Mouse (Mus musculus): Measurements from ENCODE around the gene Creg1. TPM values are rescaled to one million over a fixed set of nuclear protein-coding genes. Genes with fewer than 3 reads are reported as not detected.
A peak's percentile ranks its signal among the peaks of the same experiment; 100 is the strongest.

Gene Creg1
- polyA plus RNA-seq, 1 experiment: 12.8 TPM

DNA sequence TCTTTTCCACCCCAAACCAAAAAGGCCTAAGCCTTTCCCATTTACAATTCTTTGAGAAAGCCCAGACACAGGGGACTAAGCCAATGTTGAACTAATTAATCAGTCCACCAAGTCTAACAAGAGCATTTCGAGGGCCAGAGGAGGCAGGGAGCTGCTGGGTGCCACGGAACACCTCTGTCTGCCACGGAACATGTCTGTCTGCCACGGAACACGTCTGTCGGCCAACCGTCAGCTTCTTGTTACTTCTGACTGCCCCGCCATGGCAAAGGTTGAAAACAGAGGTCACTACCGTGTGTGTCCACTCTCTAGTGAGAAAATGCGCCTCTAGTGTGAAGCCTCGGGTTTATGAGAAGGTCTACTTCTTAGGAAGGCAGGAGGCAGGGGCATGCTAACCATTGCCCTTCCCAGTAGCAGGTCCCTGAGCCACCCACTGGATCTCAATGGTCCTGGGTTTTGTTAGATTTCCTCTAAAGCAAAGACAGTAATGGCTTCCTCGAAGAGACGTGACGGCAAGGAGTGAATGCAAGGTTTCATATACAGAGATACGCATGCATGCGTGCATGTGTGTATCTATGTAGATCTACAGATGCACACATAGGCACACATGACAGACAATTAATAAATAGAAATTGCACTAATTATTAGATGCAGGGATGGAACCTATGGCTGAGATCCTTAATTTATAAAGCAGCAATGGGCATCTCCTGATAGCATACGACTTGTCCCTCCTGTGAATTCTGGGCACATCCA, 27.1 kb downstream of the Creg1 start:
- DNase-seq (ENCODE audit: low read depth): no peak
- TF ChIP-seq POLR2A (IDR thresholded peaks at IDR 0.05; ENCODE audit: borderline replicate concordance, extremely low read depth, insufficient read depth, insufficient read length, poor library complexity, severe bottlenecking) (no peak), CTCF (IDR thresholded peaks at IDR 0.05; ENCODE audit: borderline replicate concordance, extremely low read depth, insufficient read depth, insufficient read length) (no peak)

DNA sequence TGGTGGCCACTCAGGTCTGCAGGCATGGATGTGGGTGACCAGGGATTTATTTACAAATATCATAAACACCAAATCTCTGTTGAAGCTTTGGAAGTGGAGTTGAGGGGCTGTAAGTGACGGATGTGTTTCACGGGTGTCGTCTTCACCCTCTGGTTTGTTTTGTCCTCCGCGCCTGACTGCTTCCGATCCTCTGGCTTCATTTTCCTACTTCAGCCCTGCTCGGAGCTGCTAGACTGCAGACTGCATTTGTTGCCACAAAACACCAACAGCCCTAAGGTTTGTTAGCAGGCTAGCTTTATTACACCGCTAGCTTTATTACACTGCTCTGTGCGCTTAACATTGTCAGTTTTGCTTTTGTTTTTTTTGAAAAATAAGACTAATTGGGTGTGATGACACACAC, 27.9 kb downstream of the Creg1 start:
- DNase-seq (ENCODE audit: low read depth): no peak
- TF ChIP-seq CTCF (IDR thresholded peaks at IDR 0.05; ENCODE audit: borderline replicate concordance, extremely low read depth, insufficient read depth, insufficient read length) (no peak), POLR2A (IDR thresholded peaks at IDR 0.05; ENCODE audit: borderline replicate concordance, extremely low read depth, insufficient read depth, insufficient read length, poor library complexity, severe bottlenecking) (no peak)

DNA sequence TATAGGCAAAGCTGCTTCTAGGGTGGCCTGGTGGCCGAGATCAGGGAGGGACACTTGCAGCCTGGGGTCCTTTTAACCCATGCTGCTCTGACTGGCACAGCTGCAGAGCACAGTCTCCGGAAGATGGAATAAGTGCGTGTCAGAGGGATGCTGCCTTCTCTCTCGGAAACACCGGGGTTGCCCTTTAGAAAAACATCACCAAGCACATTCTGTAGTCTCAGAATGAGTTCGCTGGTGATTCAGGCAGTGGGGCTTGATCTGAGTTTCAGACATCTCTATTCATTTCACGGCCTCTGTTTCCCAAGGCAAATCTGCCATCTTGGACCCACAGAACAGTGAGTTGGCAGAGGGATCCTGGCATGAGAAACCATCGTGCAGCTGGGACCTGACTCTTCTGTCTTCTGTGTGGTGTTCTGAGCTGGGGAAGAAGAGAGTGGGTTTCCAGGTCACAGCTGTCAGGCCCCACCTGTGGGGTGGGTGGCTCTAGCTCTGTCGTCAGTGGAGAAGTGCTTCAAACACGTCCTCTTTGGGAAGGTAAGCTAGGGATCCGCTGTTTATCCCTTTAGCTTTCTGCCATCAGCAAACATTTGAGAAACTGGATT, 38.3 kb downstream of the Creg1 start:
- DNase-seq (ENCODE audit: low read depth): no peak
- TF ChIP-seq CTCF (IDR thresholded peaks at IDR 0.05; ENCODE audit: borderline replicate concordance, extremely low read depth, insufficient read depth, insufficient read length) (no peak), POLR2A (IDR thresholded peaks at IDR 0.05; ENCODE audit: borderline replicate concordance, extremely low read depth, insufficient read depth, insufficient read length, poor library complexity, severe bottlenecking) (no peak)

DNA sequence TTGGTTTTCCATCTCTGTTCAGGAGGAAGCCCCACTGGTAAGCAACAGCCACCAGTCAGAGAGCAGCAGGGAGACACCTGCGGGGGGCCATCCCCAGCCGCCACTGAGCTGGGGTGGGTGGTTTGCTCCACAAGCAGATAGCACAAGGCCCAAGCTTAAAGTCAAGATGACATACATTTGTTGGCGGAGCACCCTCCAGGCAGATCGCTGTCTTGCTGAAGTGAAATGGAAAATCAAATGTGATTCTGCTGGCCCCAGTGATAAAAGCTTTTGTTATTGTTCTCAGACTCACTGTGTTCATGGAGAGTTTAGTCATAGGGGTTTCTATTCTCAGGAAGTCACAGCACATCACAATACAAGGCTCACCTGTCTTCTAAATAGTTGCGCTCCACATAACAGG, 39.6 kb downstream of the Creg1 start:
- DNase-seq (ENCODE audit: low read depth): no peak
- no peak for TF ChIP-seq POLR2A (IDR thresholded peaks at IDR 0.05; ENCODE audit: borderline replicate concordance, extremely low read depth, insufficient read depth, insufficient read length, poor library complexity, severe bottlenecking)
- TF ChIP-seq CTCF (IDR thresholded peaks at IDR 0.05; ENCODE audit: borderline replicate concordance, extremely low read depth, insufficient read depth, insufficient read length): no peak

DNA sequence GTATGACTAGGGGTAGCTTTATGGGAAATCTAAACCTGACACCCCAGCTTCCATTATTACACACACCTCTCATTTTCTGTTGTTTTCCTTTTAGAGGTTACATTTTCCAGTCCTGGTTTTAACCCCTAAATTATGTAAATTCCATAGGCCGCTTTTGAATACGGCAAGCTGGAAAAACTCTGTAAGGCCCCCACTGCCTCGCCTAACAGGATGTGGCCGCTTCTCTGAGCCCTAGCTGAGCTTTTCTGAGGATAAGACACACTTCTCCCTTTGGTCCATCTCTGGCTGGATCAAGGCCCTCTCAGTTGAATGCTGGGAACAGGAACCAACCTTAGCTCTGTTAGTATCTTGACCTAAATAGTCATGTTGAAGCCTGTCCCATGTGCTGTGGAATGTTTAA, 40.6 kb downstream of the Creg1 start:
- no peak for DNase-seq (ENCODE audit: low read depth)
- no peak for TF ChIP-seq POLR2A (IDR thresholded peaks at IDR 0.05; ENCODE audit: borderline replicate concordance, extremely low read depth, insufficient read depth, insufficient read length, poor library complexity, severe bottlenecking)
- no peak for TF ChIP-seq CTCF (IDR thresholded peaks at IDR 0.05; ENCODE audit: borderline replicate concordance, extremely low read depth, insufficient read depth, insufficient read length)

DNA sequence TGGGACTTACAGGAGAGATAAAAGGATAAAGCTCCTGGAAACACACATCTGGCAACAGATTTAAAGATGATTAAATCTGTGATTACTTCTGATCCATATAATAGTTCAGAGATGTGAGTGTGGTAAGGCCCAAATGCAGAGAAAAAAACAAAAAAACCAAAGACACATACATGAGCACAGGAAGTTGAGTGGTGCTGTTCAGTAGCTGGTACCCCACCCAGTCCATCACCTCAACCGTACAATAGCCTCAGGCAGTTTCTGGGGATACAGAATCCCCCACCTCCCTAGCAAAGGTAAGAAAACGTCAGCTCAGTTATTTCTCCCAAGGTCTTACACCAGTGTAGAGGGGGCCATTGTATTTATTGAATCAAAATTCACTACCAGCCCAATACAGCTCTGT, 47.1 kb downstream of the Creg1 start:
- TF ChIP-seq CTCF (IDR thresholded peaks at IDR 0.05; ENCODE audit: borderline replicate concordance, extremely low read depth, insufficient read depth, insufficient read length) (no peak), POLR2A (IDR thresholded peaks at IDR 0.05; ENCODE audit: borderline replicate concordance, extremely low read depth, insufficient read depth, insufficient read length, poor library complexity, severe bottlenecking) (no peak)
- DNase-seq (ENCODE audit: low read depth): no peak

DNA sequence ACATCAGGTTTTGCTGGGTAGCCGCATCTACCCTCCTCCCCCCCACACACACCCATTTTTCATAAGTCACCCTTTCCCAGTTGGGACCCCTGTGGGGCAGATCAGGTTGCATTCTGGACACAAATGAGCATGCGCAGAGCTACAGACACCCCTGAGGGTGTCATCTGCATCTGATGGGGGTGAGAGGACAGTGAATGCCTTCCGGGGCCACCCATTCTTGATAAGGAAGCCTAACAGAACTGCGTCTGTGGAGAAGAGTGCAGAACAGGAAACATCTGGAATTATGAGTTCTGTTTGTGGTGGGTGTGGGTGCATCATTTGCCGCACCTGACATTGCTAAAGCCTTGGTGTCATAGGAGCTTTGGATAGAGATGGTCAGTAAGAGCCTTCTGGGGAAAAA, 47.6 kb downstream of the Creg1 start:
- no peak for TF ChIP-seq CTCF (IDR thresholded peaks at IDR 0.05; ENCODE audit: borderline replicate concordance, extremely low read depth, insufficient read depth, insufficient read length)
- no peak for TF ChIP-seq POLR2A (IDR thresholded peaks at IDR 0.05; ENCODE audit: borderline replicate concordance, extremely low read depth, insufficient read depth, insufficient read length, poor library complexity, severe bottlenecking)
- no peak for DNase-seq (ENCODE audit: low read depth)

DNA sequence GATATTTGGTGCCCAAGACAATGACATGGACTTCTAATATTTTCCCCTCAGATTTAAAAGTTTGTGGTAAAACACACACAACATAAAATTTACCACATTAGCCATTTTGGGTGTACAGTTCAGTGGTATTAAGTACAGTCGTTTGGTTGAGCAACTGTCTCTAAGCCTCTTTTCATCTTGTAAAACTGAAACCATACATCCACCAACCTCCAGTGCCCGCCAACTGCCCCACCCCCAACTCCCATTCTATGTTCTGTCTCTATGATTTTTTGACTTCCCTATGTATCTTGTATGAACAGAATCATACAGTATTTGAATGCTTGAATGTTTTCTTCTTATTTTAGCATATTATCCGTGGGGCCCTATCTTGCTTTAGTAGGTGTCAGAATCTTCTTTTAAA, 49.2 kb downstream of the Creg1 start:
- TF ChIP-seq CTCF (IDR thresholded peaks at IDR 0.05; ENCODE audit: borderline replicate concordance, extremely low read depth, insufficient read depth, insufficient read length): no peak
- TF ChIP-seq POLR2A (IDR thresholded peaks at IDR 0.05; ENCODE audit: borderline replicate concordance, extremely low read depth, insufficient read depth, insufficient read length, poor library complexity, severe bottlenecking): no peak
- no peak for DNase-seq (ENCODE audit: low read depth)

DNA sequence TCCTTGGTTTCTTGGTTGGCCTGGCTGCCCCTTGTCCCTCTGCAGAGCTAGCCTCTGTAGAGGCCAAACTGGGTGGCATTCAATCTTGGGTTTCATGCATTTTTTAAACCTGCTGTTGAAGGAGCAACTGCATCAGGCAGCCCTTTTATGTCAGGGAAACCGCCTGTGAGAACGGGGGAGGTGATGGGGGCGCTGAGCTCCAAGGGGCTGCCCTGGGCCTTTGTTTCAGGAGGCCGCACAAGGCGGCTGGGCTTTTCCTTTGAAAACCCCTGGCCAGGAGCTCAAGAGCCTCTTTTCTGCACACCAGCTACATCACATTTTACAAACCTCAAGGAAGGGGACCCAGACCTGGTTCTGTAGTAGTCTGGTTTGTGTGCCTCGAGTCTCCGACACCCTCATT, 50.6 kb downstream of the Creg1 start:
- TF ChIP-seq POLR2A (IDR thresholded peaks at IDR 0.05; ENCODE audit: borderline replicate concordance, extremely low read depth, insufficient read depth, insufficient read length, poor library complexity, severe bottlenecking) (no peak), CTCF (IDR thresholded peaks at IDR 0.05; ENCODE audit: borderline replicate concordance, extremely low read depth, insufficient read depth, insufficient read length) (no peak)
- peak; percentile 89 for DNase-seq (ENCODE audit: low read depth)

DNA sequence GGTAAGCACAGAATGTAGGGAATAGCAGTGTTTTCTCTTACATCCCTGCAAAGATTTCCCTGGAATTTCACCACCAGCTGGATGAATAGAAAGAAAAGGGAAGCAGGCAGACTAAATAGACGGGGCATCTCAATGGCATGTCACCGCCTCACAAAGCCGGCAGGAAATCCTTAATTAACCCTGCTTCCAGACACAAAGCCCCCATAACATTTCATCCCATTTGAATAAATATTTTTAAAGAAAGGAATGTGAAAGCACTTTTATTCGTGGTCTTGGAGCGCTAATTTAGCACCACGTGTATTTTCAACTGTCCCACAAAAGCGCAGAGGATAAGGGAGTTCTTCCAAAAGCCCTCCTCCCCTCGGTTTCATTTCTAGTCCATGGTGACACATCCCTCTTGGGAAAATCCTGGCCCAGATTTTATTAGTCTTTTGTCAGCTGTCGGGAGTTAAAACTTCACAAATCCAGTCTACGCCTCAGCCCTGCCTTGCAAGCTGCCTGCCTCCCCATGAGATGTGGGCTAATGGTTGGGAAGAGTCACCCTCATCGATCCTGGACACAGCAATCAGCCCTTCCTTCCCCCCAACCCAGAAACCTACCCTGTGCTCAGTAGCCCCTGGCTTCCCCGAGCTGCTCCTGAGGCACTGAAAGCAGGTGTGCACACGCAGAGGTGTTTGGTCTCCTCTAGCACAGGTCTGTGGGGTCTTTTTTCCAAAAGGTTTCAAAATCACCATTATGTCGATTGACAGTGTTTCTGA, 51.2 kb downstream of the Creg1 start:
- peak; percentile 90 for DNase-seq (ENCODE audit: low read depth)
- TF ChIP-seq CTCF (IDR thresholded peaks at IDR 0.05; ENCODE audit: borderline replicate concordance, extremely low read depth, insufficient read depth, insufficient read length): no peak
- no peak for TF ChIP-seq POLR2A (IDR thresholded peaks at IDR 0.05; ENCODE audit: borderline replicate concordance, extremely low read depth, insufficient read depth, insufficient read length, poor library complexity, severe bottlenecking)

DNA sequence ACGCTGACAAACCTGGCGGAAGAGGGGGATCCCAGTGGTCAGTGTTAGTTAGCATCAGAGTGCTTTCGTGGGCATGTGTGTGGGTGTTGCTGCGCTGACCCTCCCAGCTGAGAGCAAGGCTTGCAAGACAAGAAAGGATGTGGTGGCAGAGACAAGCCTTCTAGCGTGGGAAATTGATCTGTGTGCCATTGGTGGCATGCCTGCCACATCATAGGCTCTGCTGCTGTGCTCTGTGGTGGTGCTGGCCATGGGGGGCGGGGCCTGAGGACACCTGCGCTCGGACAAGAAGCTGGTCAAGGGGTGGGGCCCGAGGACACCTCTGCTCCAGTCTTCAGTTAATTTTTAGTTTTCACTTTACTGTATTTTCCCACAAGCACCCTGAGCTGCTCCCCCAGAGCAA, 52.8 kb downstream of the Creg1 start:
- TF ChIP-seq POLR2A (IDR thresholded peaks at IDR 0.05; ENCODE audit: borderline replicate concordance, extremely low read depth, insufficient read depth, insufficient read length, poor library complexity, severe bottlenecking): no peak
- TF ChIP-seq CTCF (IDR thresholded peaks at IDR 0.05; ENCODE audit: borderline replicate concordance, extremely low read depth, insufficient read depth, insufficient read length): no peak
- no peak for DNase-seq (ENCODE audit: low read depth)
